Mouse (Mus musculus) neural tube, embryonic 11.5 days (tissue): ENCODE measurements around the gene Coa3. TPM values are rescaled to one million over a fixed set of nuclear protein-coding genes. Genes with fewer than 3 reads are reported as not detected.

Source experiments
- ATAC-seq: fragments of 200-750 bp; cut with Nextera tagmentation; 2 replicates; pipeline ENCODE4 v1.8.0; 2017; ENCODE audit warnings: moderate number of reproducible peaks, mild to moderate bottlenecking, moderate TSS enrichment, moderate library complexity; ENCODE audit not compliant: insufficient read depth, low FRiP score, low TSS enrichment
- DNase-seq: peaks from one replicate; pipeline ENCODE4 v3.0.0-alpha.2; 2015; ENCODE audit warnings: low spot score
- H3K27ac ChIP-seq: fragments of 300-500 bp; sonication (generic); 2 replicates; pipeline ENCODE4 v1.5.1; 2014; ENCODE audit warnings: low read depth, mild to moderate bottlenecking, low read length
- H3K27me3 ChIP-seq: fragments of 300-500 bp; sonication (generic); 2 replicates; pipeline ENCODE4 v1.6.1; 2014; ENCODE audit warnings: mild to moderate bottlenecking, low read length, mixed read lengths; ENCODE audit not compliant: control insufficient read depth, insufficient read depth
- H3K36me3 ChIP-seq: fragments of 300-500 bp; sonication (generic); 2 replicates; pipeline ENCODE4 v1.6.1; 2014; ENCODE audit warnings: mild to moderate bottlenecking, low read length, moderate library complexity, mixed read lengths; ENCODE audit not compliant: control insufficient read depth, insufficient read depth
- H3K4me1 ChIP-seq: fragments of 300-500 bp; sonication (generic); 2 replicates; pipeline ENCODE4 v1.6.1; 2014; ENCODE audit warnings: low read length, mixed read lengths; ENCODE audit not compliant: control insufficient read depth, insufficient read depth
- H3K4me2 ChIP-seq: fragments of 300-500 bp; sonication (generic); 2 replicates; pipeline ENCODE4 v1.6.1; 2014; ENCODE audit warnings: low read depth, mild to moderate bottlenecking, moderate library complexity
- H3K4me3 ChIP-seq: fragments of 300-500 bp; sonication (generic); 2 replicates; pipeline ENCODE4 v1.5.1; 2014; ENCODE audit warnings: low read depth, low read length
- H3K9ac ChIP-seq: fragments of 300-500 bp; sonication (generic); 2 replicates; pipeline ENCODE4 v1.6.1; 2014; ENCODE audit warnings: mild to moderate bottlenecking, low read length
- H3K9me3 ChIP-seq: fragments of 300-500 bp; sonication (generic); 2 replicates; pipeline ENCODE4 v1.6.1; 2016; ENCODE audit warnings: low read length; ENCODE audit not compliant: control insufficient read depth
- WGBS: fragments of 180-500 bp; shearing (Covaris S2); extraction: QIAGEN DNeasy Blood & Tissue Kit; methylation state at CpG from one replicate; pipeline ENCODE4 v1.1.7; 2014; 5-methylcytosine and 5-hydroxymethylcytosine counted together
- polyA plus RNA-seq: library from polyadenylated mRNA; unstranded; fragments of >200 nt; fragmentation: Nextera tagmentation; extraction: Ambion mirVana; gene quantifications from 2 replicates; pipeline ENCODE4 v1.2.1, GENCODE M21; 2014

The Coa3 gene
- polyA plus RNA-seq, 1 experiment from 2014 or later = 196 TPM

GRCm38 (mm10) chr11:101262272-101262967 is 16.5 kb downstream of the Coa3 start:
- Histone ChIP-seq H3K4me2 (peak overlapping the region; percentile 30), H3K4me1 (peaks cover 45% of the 10 kb centered on the region), H3K27me3 (peaks cover 44% of the 10 kb centered on the region), H3K9me3 (no peaks in the 10 kb centered on the region), H3K27ac (no peak overlapping the region), H3K4me3 (peak overlapping the region; percentile 15), H3K36me3 (no peaks in the 10 kb centered on the region), H3K9ac (no peak overlapping the region)
- DNase-seq = no peak
- 3% methylated on average over 24 of the region's 24 CpGs for WGBS
- no peak for ATAC-seq

- Histone ChIP-seq H3K27me3 (peaks cover 42% of the 10 kb centered on the region), H3K27ac (no peak overlapping the region), H3K9me3 (no peaks in the 10 kb centered on the region), H3K9ac (peak overlapping the region; percentile 59), H3K36me3 (no peaks in the 10 kb centered on the region), H3K4me3 (peak overlapping the region; percentile 37), H3K4me1 (peaks cover 45% of the 10 kb centered on the region), H3K4me2 (peak overlapping the region; percentile 78)
- ATAC-seq (no peak), DNase-seq (no peak)
- 0% methylated on average over 30 of the region's 30 CpGs for WGBS
Observed at GRCm38 (mm10) chr11:101260826-101261380, 18.0 kb downstream of the Coa3 start.

GRCm38 (mm10) chr11:101259948-101260825 is 18.7 kb downstream of the Coa3 start, which contains the start of gene Wnk4:
Gene Wnk4 (plus strand): TSS chr11:101260567.
- peaks cover 38% of the 10 kb centered on the region for H3K27me3 ChIP-seq

GRCm38 (mm10) chr11:101259261-101259712 is 19.6 kb downstream of the Coa3 start:
- DNase-seq (no peak), ATAC-seq (no peak)
- Histone ChIP-seq H3K36me3 (no peaks in the 10 kb centered on the region), H3K9me3 (no peaks in the 10 kb centered on the region), H3K9ac (no peak overlapping the region; the same call in 1 of the 2 replicates), H3K4me3 (no peak overlapping the region), H3K27me3 (peaks cover 31% of the 10 kb centered on the region), H3K4me1 (peaks cover 42% of the 10 kb centered on the region), H3K4me2 (peak overlapping the region; percentile 78), H3K27ac (0 out of 2 replicates have a peak overlapping the region, but pooled peaks have one; percentile 29)
- 31% methylated on average over 6 of the region's 6 CpGs for WGBS

More at GRCm38 (mm10) chr11:101259948-101260825, 18.7 kb downstream of the Coa3 start, which contains the start of gene Wnk4:
- H3K4me3 ChIP-seq = peak within 1 kb of the TSS; percentile 37
- peak within 1 kb of the TSS; percentile 59 for H3K9ac ChIP-seq
- DNase-seq (peak; percentile 73), ATAC-seq (peak; percentile 78)
- WGBS = under 1% methylated on average over 35 of the region's 43 CpGs
- 0 out of 2 replicates have a peak within 1 kb of the TSS, but pooled peaks have one; percentile 29 for H3K27ac ChIP-seq
- no peaks in the 10 kb centered on the region for H3K9me3 ChIP-seq
- H3K4me2 ChIP-seq = peak within 1 kb of the TSS; percentile 78
- H3K4me1 ChIP-seq = peaks cover 44% of the 10 kb centered on the region
- no peaks in the 10 kb centered on the region for H3K36me3 ChIP-seq

- H3K4me2 ChIP-seq = no peak overlapping the region
- peaks cover under 1% of the 10 kb centered on the region; the same call in 1 of the 2 replicates for H3K27me3 ChIP-seq
- H3K9me3 ChIP-seq = no peaks in the 10 kb centered on the region
- WGBS = 93% methylated on average over 13 of the region's 13 CpGs
- no peak overlapping the region for H3K27ac ChIP-seq
- peaks cover 31% of the 10 kb centered on the region for H3K4me1 ChIP-seq
- H3K36me3 ChIP-seq = no peaks in the 10 kb centered on the region
- ATAC-seq (no peak), DNase-seq (no peak)
- H3K4me3 ChIP-seq = no peak overlapping the region
- no peak overlapping the region for H3K9ac ChIP-seq
Observed at GRCm38 (mm10) chr11:101255826-101256775, 22.8 kb downstream of the Coa3 start.

GRCm38 (mm10) chr11:101253613-101254389 is 25.1 kb downstream of the Coa3 start, which contains the start of gene Vps25:
Gene Vps25 (plus strand): TSS chr11:101253707.
- H3K9ac ChIP-seq = peak within 1 kb of the TSS; percentile 92
- peaks cover 11% of the 10 kb centered on the region for H3K4me1 ChIP-seq
- DNase-seq = peak; percentile 82
- H3K4me3 ChIP-seq = peak within 1 kb of the TSS; percentile 84
- H3K27me3 ChIP-seq = no peaks in the 10 kb centered on the region
- under 1% methylated on average over 40 of the region's 40 CpGs for WGBS
- peak within 1 kb of the TSS; percentile 82 for H3K27ac ChIP-seq
- H3K9me3 ChIP-seq = no peaks in the 10 kb centered on the region
- no peak for ATAC-seq
- H3K4me2 ChIP-seq = peak within 1 kb of the TSS; percentile 91
- H3K36me3 ChIP-seq = no peaks in the 10 kb centered on the region

GRCm38 (mm10) chr11:101252941-101253340 is 26.0 kb downstream of the Coa3 start:
- no peak overlapping the region for H3K27ac ChIP-seq

More at GRCm38 (mm10) chr11:101252941-101253340, 26.0 kb downstream of the Coa3 start:
- Histone ChIP-seq H3K4me3 (peak overlapping the region; percentile 84), H3K9me3 (no peaks in the 10 kb centered on the region), H3K4me2 (peak overlapping the region; percentile 91), H3K36me3 (no peaks in the 10 kb centered on the region), H3K9ac (peak overlapping the region; percentile 92), H3K27me3 (no peaks in the 10 kb centered on the region), H3K4me1 (peaks cover 11% of the 10 kb centered on the region)
- 18% methylated on average over 7 of the region's 7 CpGs for WGBS
- DNase-seq = no peak
- ATAC-seq = no peak
